Mouse (Mus musculus) colon, adult 2 months (tissue): ENCODE results near the gene Tarbp1. TPM values are rescaled to one million over a fixed set of nuclear protein-coding genes. Genes with fewer than 3 reads are reported as not detected.

Experiments used
- polyA plus RNA-seq: library from polyadenylated mRNA; depleted of rRNA; stranded (reverse); fragments of >200 nt; gene quantifications from 2 replicates; pipeline ENCODE4 v1.2.3, GENCODE M21; 2012; rRNA removed

The Tarbp1 gene
- 5.7 and 6.4 TPM in 2 replicates for polyA plus RNA-seq

GRCm38 (mm10) chr8:126474299-126475187 is at the start of gene Tarbp1:
Tarbp1 (minus strand) TSS chr8:126475065.

GRCm38 (mm10) chr8:126422174-126422919 is 52.5 kb downstream of the Tarbp1 start, which contains the start of gene Coa6:
Coa6 (plus strand) TSS chr8:126422515.

Other genes starting within 250 kb of the Tarbp1 start
- gene Slc35f3, start 176.5 kb downstream of the Tarbp1 start, polyA plus RNA-seq, result 0.07 and 0.10 TPM in 2 replicates
- 76.5 and 79.4 TPM in 2 replicates for gene Coa6, start 52.5 kb downstream of the Tarbp1 start, polyA plus RNA-seq
- 155 and 157 TPM in 2 replicates for gene Irf2bp2, start 118.9 kb upstream of the Tarbp1 start, polyA plus RNA-seq